8 mouse cellular contexts compared by ENCODE assay signal in the genomic region with DNA sequence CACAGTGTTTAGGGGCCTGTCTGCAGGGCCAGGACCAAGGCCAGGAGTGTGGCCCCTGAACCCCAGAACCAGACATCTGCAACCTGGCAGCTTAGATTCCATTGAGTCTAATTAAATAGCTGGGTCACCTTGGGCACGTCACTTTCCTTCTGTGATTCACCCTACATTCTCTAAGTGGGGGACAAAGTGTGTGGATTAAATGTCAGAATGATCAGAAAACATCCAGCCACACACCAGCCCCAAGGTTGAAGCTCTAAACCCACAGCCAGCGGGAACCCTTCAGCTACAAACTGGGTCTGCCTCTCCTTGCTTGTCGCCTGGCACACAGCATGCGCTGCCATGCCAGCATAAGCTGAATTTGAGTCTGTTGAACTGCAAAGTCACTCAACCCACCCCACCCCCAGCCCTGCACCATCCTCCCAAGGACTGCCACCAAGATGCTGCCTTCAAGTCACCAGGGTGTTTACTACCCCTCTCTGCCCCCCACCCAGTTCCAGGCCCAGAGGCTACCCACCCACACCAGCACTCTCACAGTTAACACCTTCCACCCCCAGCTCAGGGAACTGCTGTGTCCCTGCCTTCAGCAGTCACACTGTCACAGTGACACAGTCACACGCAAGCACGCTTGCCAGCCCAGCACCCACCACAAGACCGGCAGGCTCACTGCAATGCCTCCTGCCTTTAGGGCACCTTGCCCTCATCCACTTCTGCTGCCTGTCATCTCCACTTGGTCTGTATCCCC. TPM values are rescaled to one million over a fixed set of nuclear protein-coding genes. Genes with fewer than 3 reads are reported as not detected.
A peak's percentile ranks its signal among the peaks of the same experiment; 100 is the strongest.
DNase-seq lines count a peak whose midpoint lies in the region; ATAC-seq lines count a peak whose summit lies in the region.

No protein-coding gene starts in this region.

- peaks cover 87% of the 10 kb centered on the region for H3K27me3 ChIP-seq in forebrain, embryonic 10.5 days (ENCODE audit: poor library complexity, severe bottlenecking)
- H3K27me3 ChIP-seq in forebrain, embryonic 12.5 days = peaks cover 73% of the 10 kb centered on the region
- peaks cover 61% of the 10 kb centered on the region for H3K27me3 ChIP-seq in lung, embryonic 15.5 days
- peaks cover 94% of the 10 kb centered on the region for H3K27me3 ChIP-seq in limb, embryonic 10.5 days (ENCODE audit: low read depth, poor library complexity, severe bottlenecking)
- H3K27me3 ChIP-seq in stomach, embryonic 16.5 days (ENCODE audit: control insufficient read depth, insufficient read depth, low read length) = peaks cover 43% of the 10 kb centered on the region

- peak overlapping the region; percentile 74 for H3K4me3 ChIP-seq in forebrain, embryonic 10.5 days
- no peak overlapping the region; the same call in 1 of the 2 replicates for H3K4me3 ChIP-seq in forebrain, embryonic 12.5 days (replicated peaks)
- peak overlapping the region; percentile 61; the same call in 1 of the 2 replicates for H3K4me3 ChIP-seq in lung, embryonic 15.5 days
- peak overlapping the region; percentile 67; the same call in 1 of the 2 replicates for H3K4me3 ChIP-seq in limb, embryonic 10.5 days
- peak overlapping the region; percentile 70; the same call in 1 of the 2 replicates for H3K4me3 ChIP-seq in stomach, embryonic 16.5 days (replicated peaks; ENCODE audit: low read length)

- H3K4me1 ChIP-seq in forebrain, embryonic 10.5 days = peaks cover 53% of the 10 kb centered on the region
- peaks cover 33% of the 10 kb centered on the region for H3K4me1 ChIP-seq in forebrain, embryonic 12.5 days
- peaks cover 32% of the 10 kb centered on the region for H3K4me1 ChIP-seq in lung, embryonic 15.5 days
- H3K4me1 ChIP-seq in limb, embryonic 10.5 days = peaks cover 38% of the 10 kb centered on the region
- H3K4me1 ChIP-seq in stomach, embryonic 16.5 days (ENCODE audit: control insufficient read depth, insufficient read depth, low read length) = peaks cover 29% of the 10 kb centered on the region

- no peak overlapping the region for H3K27ac ChIP-seq in forebrain, embryonic 10.5 days
- H3K27ac ChIP-seq in forebrain, embryonic 12.5 days = no peak overlapping the region
- no peak overlapping the region for H3K27ac ChIP-seq in lung, embryonic 15.5 days
- no peak overlapping the region for H3K27ac ChIP-seq in limb, embryonic 10.5 days
- no peak overlapping the region for H3K27ac ChIP-seq in stomach, embryonic 16.5 days (ENCODE audit: low read length)

- no peak overlapping the region for H3K9ac ChIP-seq in forebrain, embryonic 12.5 days
- H3K9ac ChIP-seq in lung, embryonic 15.5 days = 0 out of 2 replicates have a peak overlapping the region, but pooled peaks have one; percentile 21
- H3K9ac ChIP-seq in stomach, embryonic 16.5 days (ENCODE audit: low read length) = peak overlapping the region; percentile 88; the same call in 1 of the 2 replicates

- DNase-seq in forebrain, embryonic 10.5 days (ENCODE audit: extremely low spot score, low spot score) = no peak
- DNase-seq in lung, postnatal 4 days = no peak
- DNase-seq in limb, embryonic 10.5 days (ENCODE audit: low spot score) = no peak
- no peak for DNase-seq in ovary, postnatal 10 days (ENCODE audit: low spot score)
- no peak for DNase-seq in embryo, embryonic 10.5 days (ENCODE audit: low spot score)

- H3K36me3 ChIP-seq in forebrain, embryonic 10.5 days (replicated peaks) = no peaks in the 10 kb centered on the region
- no peaks in the 10 kb centered on the region for H3K36me3 ChIP-seq in forebrain, embryonic 12.5 days (replicated peaks)
- H3K36me3 ChIP-seq in lung, embryonic 15.5 days = no peaks in the 10 kb centered on the region
- no peaks in the 10 kb centered on the region for H3K36me3 ChIP-seq in limb, embryonic 10.5 days
- no peaks in the 10 kb centered on the region for H3K36me3 ChIP-seq in stomach, embryonic 16.5 days (ENCODE audit: control insufficient read depth, insufficient read depth, low read length)

- no peak for ATAC-seq in forebrain, embryonic 12.5 days (ENCODE audit: low FRiP score)
- ATAC-seq in lung, embryonic 15.5 days (ENCODE audit: borderline replicate concordance, extremely low read depth, low FRiP score, low TSS enrichment) = no peak
- ATAC-seq in stomach, embryonic 16.5 days (ENCODE audit: insufficient read depth, low FRiP score) = no peak

- 64% methylated on average over 7 of the region's 7 CpGs for WGBS in forebrain, embryonic 10.5 days
- WGBS in forebrain, embryonic 12.5 days = 62% methylated on average over 7 of the region's 7 CpGs
- WGBS in lung, embryonic 15.5 days = 57% methylated on average over 7 of the region's 7 CpGs
- WGBS in limb, embryonic 10.5 days = 58% methylated on average over 7 of the region's 7 CpGs
- WGBS in stomach, embryonic 16.5 days = 72% methylated on average over 7 of the region's 7 CpGs

- H3K4me2 ChIP-seq in forebrain, embryonic 12.5 days = no peak overlapping the region
- H3K4me2 ChIP-seq in lung, embryonic 15.5 days = peak overlapping the region; percentile 94
- peak overlapping the region; percentile 99 for H3K4me2 ChIP-seq in stomach, embryonic 16.5 days (ENCODE audit: low read depth, low read length)

- H3K9me3 ChIP-seq in forebrain, embryonic 10.5 days = no peaks in the 10 kb centered on the region
- no peaks in the 10 kb centered on the region for H3K9me3 ChIP-seq in forebrain, embryonic 12.5 days
- no peaks in the 10 kb centered on the region for H3K9me3 ChIP-seq in lung, embryonic 15.5 days
- no peaks in the 10 kb centered on the region for H3K9me3 ChIP-seq in limb, embryonic 10.5 days (replicated peaks)
- no peaks in the 10 kb centered on the region for H3K9me3 ChIP-seq in stomach, embryonic 16.5 days (replicated peaks; ENCODE audit: control insufficient read depth, low read length)

RNA-seq across cellular contexts. Expression of a gene that starts 0.6 kb away (rescaled TPM):
- 1.8 TPM in 2 replicates for polyA plus RNA-seq in forebrain, embryonic 10.5 days (2016; fragmentation: Nextera tagmentation; extraction: Ambion mirVana)
- polyA plus RNA-seq in forebrain, embryonic 12.5 days (2016; fragmentation: Nextera tagmentation; extraction: Ambion mirVana) = 2.1 and 2.3 TPM in 2 replicates
- 8.4 TPM in 2 replicates for polyA plus RNA-seq in lung, embryonic 15.5 days (2015; fragmentation: Nextera tagmentation; extraction: Ambion mirVana)
- 1.5 and 2.0 TPM in 2 replicates for polyA plus RNA-seq in limb, embryonic 10.5 days (2016; fragmentation: Nextera tagmentation; extraction: Ambion mirVana)
- 2.9 and 3.4 TPM in 2 replicates for polyA plus RNA-seq in stomach, embryonic 16.5 days (2015; fragmentation: Nextera tagmentation; extraction: Ambion mirVana)

RNA-seq across cellular contexts. Expression of a gene that starts 44.5 kb away (rescaled TPM):
- polyA plus RNA-seq in forebrain, embryonic 10.5 days (2016; fragmentation: Nextera tagmentation; extraction: Ambion mirVana) = 2.8 and 3.9 TPM in 2 replicates
- polyA plus RNA-seq in forebrain, embryonic 12.5 days (2016; fragmentation: Nextera tagmentation; extraction: Ambion mirVana) = 3.3 and 3.6 TPM in 2 replicates
- polyA plus RNA-seq in lung, embryonic 15.5 days (2015; fragmentation: Nextera tagmentation; extraction: Ambion mirVana) = 2.4 and 2.8 TPM in 2 replicates
- 1.1 and 1.3 TPM in 2 replicates for polyA plus RNA-seq in limb, embryonic 10.5 days (2016; fragmentation: Nextera tagmentation; extraction: Ambion mirVana)
- 5.7 and 6.9 TPM in 2 replicates for polyA plus RNA-seq in stomach, embryonic 16.5 days (2015; fragmentation: Nextera tagmentation; extraction: Ambion mirVana)
